Comparison of ENCODE assay signal across 8 mouse cellular contexts in the genomic region with DNA sequence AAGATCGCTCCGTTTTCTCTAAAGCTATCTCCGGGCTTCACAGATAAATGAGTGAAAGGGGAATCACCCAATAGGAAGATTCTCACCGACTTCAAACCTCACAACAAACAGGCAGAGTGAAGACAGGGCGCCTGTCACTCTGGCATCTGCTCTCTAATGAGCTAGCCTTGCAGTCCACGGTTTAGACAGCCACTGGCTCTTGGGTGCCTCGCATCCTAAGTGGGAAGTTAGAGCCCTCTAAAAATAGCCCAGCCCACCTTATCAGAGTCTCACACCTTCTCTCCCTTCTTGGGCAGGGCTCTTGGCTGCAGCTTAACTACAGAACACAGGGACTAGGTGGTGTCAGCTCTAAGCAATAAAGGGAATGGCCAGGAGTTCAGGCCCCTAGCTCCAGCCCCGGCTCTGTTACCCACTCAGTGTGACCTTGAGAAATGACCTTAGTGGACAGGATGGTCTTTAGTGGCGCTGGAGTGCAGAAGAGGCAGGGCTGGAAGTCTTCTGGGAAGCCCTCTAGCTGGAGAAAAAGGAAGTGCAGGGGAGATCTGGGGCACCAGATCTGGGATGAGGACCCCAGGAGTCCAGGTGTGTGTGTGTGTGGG. TPM values are rescaled to one million over a fixed set of nuclear protein-coding genes. Genes with fewer than 3 reads are reported as not detected.
DNase-seq lines count a peak whose midpoint lies in the region; ATAC-seq and TF ChIP-seq lines count a peak whose summit lies in the region.

No protein-coding gene starts in this region.

- 22% methylated on average over 9 of the region's 9 CpGs for WGBS in hindbrain, embryonic 13.5 days
- WGBS in hindbrain, embryonic 14.5 days: 22% methylated on average over 9 of the region's 9 CpGs
- 7% methylated on average over 9 of the region's 9 CpGs for WGBS in cerebellum, adult 2 months
- 6% methylated on average over 9 of the region's 9 CpGs for WGBS in heart, postnatal 0 days
- WGBS in liver, embryonic 15.5 days (ENCODE audit: insufficient replicate concordance): 2% methylated on average over 9 of the region's 9 CpGs
- WGBS in stomach, embryonic 16.5 days: 11% methylated on average over 9 of the region's 9 CpGs

- peaks cover 28% of the 10 kb centered on the region for H3K4me1 ChIP-seq in hindbrain, embryonic 13.5 days (replicated peaks)
- peaks cover 12% of the 10 kb centered on the region; the same call in 1 of the 2 replicates for H3K4me1 ChIP-seq in hindbrain, embryonic 14.5 days (replicated peaks; ENCODE audit: control insufficient read depth, insufficient read depth, low read length)
- H3K4me1 ChIP-seq in E14TG2a.4 (replicated peaks; ENCODE audit: low read depth, low read length): peaks cover 12% of the 10 kb centered on the region
- H3K4me1 ChIP-seq in cerebellum, adult 2 months (ENCODE audit: control insufficient read depth, insufficient read depth, low read length): peaks cover 22% of the 10 kb centered on the region
- peaks cover 40% of the 10 kb centered on the region for H3K4me1 ChIP-seq in heart, postnatal 0 days (ENCODE audit: control insufficient read depth, insufficient read depth)
- peaks cover 76% of the 10 kb centered on the region for H3K4me1 ChIP-seq in liver, embryonic 15.5 days (replicated peaks)
- H3K4me1 ChIP-seq in stomach, embryonic 16.5 days (ENCODE audit: control insufficient read depth, insufficient read depth, low read length): peaks cover 24% of the 10 kb centered on the region

- no peak overlapping the region for H3K27ac ChIP-seq in hindbrain, embryonic 13.5 days
- H3K27ac ChIP-seq in hindbrain, embryonic 14.5 days: no peak overlapping the region
- H3K27ac ChIP-seq in cerebellum, adult 2 months (ENCODE audit: insufficient read depth, low read length): peak overlapping the region; percentile 96
- peak overlapping the region; percentile 97 for H3K27ac ChIP-seq in heart, postnatal 0 days (ENCODE audit: low read depth)
- peak overlapping the region; percentile 95 for H3K27ac ChIP-seq in liver, embryonic 15.5 days (replicated peaks)
- no peak overlapping the region for H3K27ac ChIP-seq in stomach, embryonic 16.5 days (ENCODE audit: low read length)

- no peak for DNase-seq in hindbrain, embryonic 14.5 days (ENCODE audit: low spot score)
- peak; percentile 70 to 71 for DNase-seq in cerebellum, adult 2 months
- DNase-seq in heart, postnatal 0 days (ENCODE audit: low spot score): peak; percentile 90
- DNase-seq in ovary, adult 18-20 months (ENCODE audit: low spot score): no peak

- H3K27me3 ChIP-seq in hindbrain, embryonic 13.5 days: peaks cover 60% of the 10 kb centered on the region
- peaks cover 40% of the 10 kb centered on the region for H3K27me3 ChIP-seq in hindbrain, embryonic 14.5 days (ENCODE audit: control insufficient read depth, insufficient read depth, low read length)
- peaks cover 82% of the 10 kb centered on the region for H3K27me3 ChIP-seq in E14TG2a.4 (ENCODE audit: insufficient read depth, low read length)
- no peaks in the 10 kb centered on the region for H3K27me3 ChIP-seq in cerebellum, adult 2 months (ENCODE audit: control insufficient read depth, insufficient read depth, low read length)
- peaks cover 7% of the 10 kb centered on the region; the same call in 1 of the 2 replicates for H3K27me3 ChIP-seq in heart, postnatal 0 days (ENCODE audit: control insufficient read depth, insufficient read depth, low read length)
- peaks cover 40% of the 10 kb centered on the region for H3K27me3 ChIP-seq in liver, embryonic 15.5 days
- H3K27me3 ChIP-seq in stomach, embryonic 16.5 days (ENCODE audit: control insufficient read depth, insufficient read depth, low read length): peaks cover 32% of the 10 kb centered on the region

- ATAC-seq in hindbrain, embryonic 13.5 days (ENCODE audit: low FRiP score): peak; percentile 52; the same call in 1 of the 2 replicates
- ATAC-seq in hindbrain, embryonic 14.5 days (ENCODE audit: low FRiP score): no peak
- peak; percentile 74 for ATAC-seq in heart, postnatal 0 days (ENCODE audit: insufficient read depth, low read depth)
- peak; percentile 86 for ATAC-seq in liver, embryonic 15.5 days (ENCODE audit: insufficient read depth)
- ATAC-seq in stomach, embryonic 16.5 days (ENCODE audit: insufficient read depth, low FRiP score): peak; percentile 72

- H3K9ac ChIP-seq in hindbrain, embryonic 13.5 days: no peak overlapping the region
- H3K9ac ChIP-seq in hindbrain, embryonic 14.5 days: no peak overlapping the region
- peak overlapping the region; percentile 92 for H3K9ac ChIP-seq in heart, postnatal 0 days (replicated peaks; ENCODE audit: low read depth, low read length)
- peak overlapping the region; percentile 98 for H3K9ac ChIP-seq in liver, embryonic 15.5 days
- no peak overlapping the region for H3K9ac ChIP-seq in stomach, embryonic 16.5 days (ENCODE audit: low read length)

- H3K36me3 ChIP-seq in hindbrain, embryonic 13.5 days: no peaks in the 10 kb centered on the region
- no peaks in the 10 kb centered on the region for H3K36me3 ChIP-seq in hindbrain, embryonic 14.5 days (replicated peaks; ENCODE audit: control insufficient read depth, insufficient read depth)
- no peaks in the 10 kb centered on the region for H3K36me3 ChIP-seq in E14TG2a.4 (ENCODE audit: insufficient read depth, low read length)
- no peaks in the 10 kb centered on the region; the same call in 1 of the 2 replicates for H3K36me3 ChIP-seq in heart, postnatal 0 days (replicated peaks; ENCODE audit: control insufficient read depth, insufficient read depth, low read length)
- peaks cover 31% of the 10 kb centered on the region for H3K36me3 ChIP-seq in liver, embryonic 15.5 days (replicated peaks)
- H3K36me3 ChIP-seq in stomach, embryonic 16.5 days (ENCODE audit: control insufficient read depth, insufficient read depth, low read length): no peaks in the 10 kb centered on the region

- H3K4me3 ChIP-seq in hindbrain, embryonic 13.5 days: no peak overlapping the region
- H3K4me3 ChIP-seq in hindbrain, embryonic 14.5 days (replicated peaks; ENCODE audit: low read length): no peak overlapping the region
- no peak overlapping the region for H3K4me3 ChIP-seq in E14TG2a.4 (replicated peaks; ENCODE audit: low read length)
- peak overlapping the region; percentile 57 for H3K4me3 ChIP-seq in cerebellum, adult 2 months (replicated peaks; ENCODE audit: insufficient read depth, low read depth, low read length)
- peak overlapping the region; percentile 88 for H3K4me3 ChIP-seq in heart, postnatal 0 days (ENCODE audit: low read depth, low read length)
- peak overlapping the region; percentile 96 for H3K4me3 ChIP-seq in liver, embryonic 15.5 days (replicated peaks)
- H3K4me3 ChIP-seq in stomach, embryonic 16.5 days (replicated peaks; ENCODE audit: low read length): peak overlapping the region; percentile 14

- H3K9me3 ChIP-seq in hindbrain, embryonic 13.5 days: no peaks in the 10 kb centered on the region
- no peaks in the 10 kb centered on the region for H3K9me3 ChIP-seq in hindbrain, embryonic 14.5 days (ENCODE audit: control insufficient read depth, low read length)
- H3K9me3 ChIP-seq in E14TG2a.4 (ENCODE audit: low read length): no peaks in the 10 kb centered on the region
- H3K9me3 ChIP-seq in heart, postnatal 0 days (replicated peaks; ENCODE audit: control insufficient read depth, low read length): no peaks in the 10 kb centered on the region
- no peaks in the 10 kb centered on the region for H3K9me3 ChIP-seq in liver, embryonic 15.5 days (replicated peaks)
- H3K9me3 ChIP-seq in stomach, embryonic 16.5 days (replicated peaks; ENCODE audit: control insufficient read depth, low read length): no peaks in the 10 kb centered on the region

- TF ChIP-seq POLR2A in cerebellum, adult 2 months (IDR thresholded peaks at IDR 0.05; ENCODE audit: borderline replicate concordance, insufficient read depth, low read length): peak; percentile 5; the same call in 1 of the 2 replicates

- no peak overlapping the region for H3K4me2 ChIP-seq in hindbrain, embryonic 13.5 days
- H3K4me2 ChIP-seq in hindbrain, embryonic 14.5 days (replicated peaks): no peak overlapping the region
- peak overlapping the region; percentile 96 for H3K4me2 ChIP-seq in heart, postnatal 0 days (ENCODE audit: low read depth, low read length)
- peak overlapping the region; percentile 84 for H3K4me2 ChIP-seq in liver, embryonic 15.5 days
- H3K4me2 ChIP-seq in stomach, embryonic 16.5 days (ENCODE audit: low read depth, low read length): no peak overlapping the region

- no peak for TF ChIP-seq EP300 in heart, postnatal 0 days (IDR thresholded peaks at IDR 0.05; ENCODE audit: low read depth)

- peak; percentile 42 for TF ChIP-seq CTCF in E14TG2a.4 (conservative IDR thresholded peaks at IDR 0.05; ENCODE audit: low read length)
- peak; percentile 72 for TF ChIP-seq CTCF in cerebellum, adult 2 months (IDR thresholded peaks at IDR 0.05; ENCODE audit: borderline replicate concordance, insufficient read depth, low read depth, low read length)
- peak; percentile 54 for TF ChIP-seq CTCF in heart, postnatal 0 days (IDR thresholded peaks at IDR 0.05; ENCODE audit: low read depth)

RNA-seq across cellular contexts. Expression of a gene that starts 2.0 kb away (rescaled TPM):
- 1.9 and 2.1 TPM in 2 replicates for polyA plus RNA-seq in hindbrain, embryonic 13.5 days (2015; fragmentation: Nextera tagmentation; extraction: Ambion mirVana)
- polyA plus RNA-seq in hindbrain, embryonic 14.5 days (2014; fragmentation: Nextera tagmentation; extraction: Ambion mirVana): 1.9 TPM in 2 replicates
- 55.4 and 55.7 TPM in 2 replicates for polyA plus RNA-seq in cerebellum, adult 2 months (2012; rRNA removed)
- total RNA-seq in heart, postnatal 0 days (2014; rRNA removed; ENCODE audit: low replicate concordance): 127 and 163 TPM in 2 replicates
- 220 and 224 TPM in 2 replicates for polyA plus RNA-seq in heart, postnatal 0 days (2015; fragmentation: Nextera tagmentation; extraction: Ambion mirVana)
- polyA plus RNA-seq in liver, embryonic 15.5 days (2015; fragmentation: Nextera tagmentation; extraction: Ambion mirVana): 48.5 and 49.7 TPM in 2 replicates
- polyA plus RNA-seq in stomach, embryonic 16.5 days (2015; fragmentation: Nextera tagmentation; extraction: Ambion mirVana): 5.5 and 16.2 TPM in 2 replicates

Comparison
In these comparisons a context has a peak if more than half of its experiments do, and no peak if none do; other contexts are left out.
1. H3K27ac ChIP-seq: peak in cerebellum, adult 2 months (single experiment), heart, postnatal 0 days (single experiment) and liver, embryonic 15.5 days (single experiment); none in hindbrain, embryonic 13.5 days (single experiment), hindbrain, embryonic 14.5 days (single experiment) and stomach, embryonic 16.5 days (single experiment).
2. H3K4me2 ChIP-seq: peak in heart, postnatal 0 days (single experiment) and liver, embryonic 15.5 days (single experiment); none in hindbrain, embryonic 13.5 days (single experiment), hindbrain, embryonic 14.5 days (single experiment) and stomach, embryonic 16.5 days (single experiment).
3. H3K4me3 ChIP-seq: peak in cerebellum, adult 2 months (single experiment), heart, postnatal 0 days (single experiment), liver, embryonic 15.5 days (single experiment) and stomach, embryonic 16.5 days (single experiment); none in hindbrain, embryonic 13.5 days (single experiment), hindbrain, embryonic 14.5 days (single experiment) and E14TG2a.4 (single experiment).
4. H3K9ac ChIP-seq: peak in heart, postnatal 0 days (single experiment) and liver, embryonic 15.5 days (single experiment); none in hindbrain, embryonic 13.5 days (single experiment), hindbrain, embryonic 14.5 days (single experiment) and stomach, embryonic 16.5 days (single experiment).
5. DNase-seq: peak in cerebellum, adult 2 months (2 of 2) and heart, postnatal 0 days (single experiment); none in hindbrain, embryonic 14.5 days (single experiment) and ovary, adult 18-20 months (single experiment).
6. Peak in every context shown above with its lines, with median percentiles within 50 percentile points of each other: CTCF ChIP-seq.